Mouse (Mus musculus): ENCODE data around the gene Sh3d21. TPM values are rescaled to one million over a fixed set of nuclear protein-coding genes. Genes with fewer than 3 reads are reported as not detected.

The Sh3d21 gene
- 2.7 and 3.6 TPM in 2 replicates for polyA plus RNA-seq (2016; fragmentation: Nextera tagmentation; extraction: Ambion mirVana)

DNA sequence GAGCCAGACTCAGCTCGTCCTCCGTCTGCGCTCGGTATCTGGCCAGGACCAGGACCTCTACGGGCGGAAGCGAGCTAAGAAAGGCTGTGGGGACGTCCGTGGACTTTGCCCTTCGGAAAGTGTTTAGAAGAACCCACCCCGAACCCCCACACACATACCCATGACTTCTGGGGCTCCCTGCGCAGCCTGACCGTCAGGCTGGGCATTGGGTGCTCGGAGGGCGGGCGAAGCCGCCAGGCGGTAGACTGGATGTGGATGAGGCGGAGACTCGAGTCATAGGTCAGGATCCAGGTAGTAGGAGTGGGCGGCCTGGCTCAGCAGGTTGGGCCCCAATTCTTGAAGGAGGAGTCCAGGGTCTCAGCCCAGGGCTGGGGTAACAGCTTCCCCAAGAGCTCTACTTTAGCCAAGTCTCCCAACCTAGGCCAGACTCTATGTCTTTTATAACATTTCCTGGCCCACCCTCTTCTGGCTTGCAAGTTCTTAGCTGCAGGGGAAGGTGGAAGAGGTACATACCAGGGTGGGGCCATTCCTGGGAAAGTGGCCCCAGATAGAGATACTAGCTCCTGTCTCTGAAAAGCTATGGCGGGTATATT is at the start of gene Sh3d21:
Sh3d21 (minus strand) TSS at position 425 of the 593 bp plus-strand sequence.
- H3K4me2 ChIP-seq = peak within 1 kb of the TSS; percentile 99
- peak within 1 kb of the TSS; percentile 70 for H3K4me3 ChIP-seq
- H3K4me1 ChIP-seq (replicated peaks) = peaks cover 29% of the 10 kb centered on the region
- H3K36me3 ChIP-seq = peaks cover 35% of the 10 kb centered on the region
- H3K9ac ChIP-seq = peak within 1 kb of the TSS; percentile 91
- peak; percentile 37 for ATAC-seq (ENCODE audit: insufficient number of reproducible peaks, low FRiP score)
- H3K9me3 ChIP-seq (replicated peaks) = no peaks in the 10 kb centered on the region
- no peaks in the 10 kb centered on the region for H3K27me3 ChIP-seq (replicated peaks)
- 6% methylated on average over 22 of the region's 22 CpGs for WGBS
- H3K27ac ChIP-seq (ENCODE audit: poor library complexity, severe bottlenecking) = peak within 1 kb of the TSS; percentile 76

DNA sequence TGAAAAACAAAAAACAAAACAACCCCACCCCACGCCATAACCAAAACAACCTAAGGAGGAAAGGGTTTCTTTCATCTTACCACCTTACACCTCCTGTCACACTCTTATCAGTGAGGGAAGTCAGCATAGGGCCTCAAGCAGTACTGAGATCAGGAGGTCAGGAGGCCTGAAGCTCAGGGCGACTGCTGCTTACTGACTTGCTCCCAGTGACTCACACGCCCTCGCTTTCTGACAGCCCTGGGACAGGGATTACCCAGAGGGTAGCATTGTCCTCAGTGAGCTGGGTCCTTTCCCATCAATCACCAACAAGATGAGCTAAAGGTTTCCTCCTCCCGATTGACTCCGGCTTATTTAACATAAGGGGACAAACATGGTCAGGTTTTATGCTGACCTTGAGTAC is 43.8 kb upstream of the Sh3d21 start:
- no peak overlapping the region for H3K4me2 ChIP-seq
- H3K36me3 ChIP-seq = no peaks in the 10 kb centered on the region
- ATAC-seq (ENCODE audit: insufficient number of reproducible peaks, low FRiP score) = no peak
- no peak overlapping the region for H3K27ac ChIP-seq (ENCODE audit: poor library complexity, severe bottlenecking)
- H3K9ac ChIP-seq = no peak overlapping the region
- no peak overlapping the region for H3K4me3 ChIP-seq
- WGBS = 47% methylated on average over 6 of the region's 6 CpGs
- H3K27me3 ChIP-seq (replicated peaks) = no peaks in the 10 kb centered on the region
- H3K9me3 ChIP-seq (replicated peaks) = no peaks in the 10 kb centered on the region
- peaks cover 16% of the 10 kb centered on the region for H3K4me1 ChIP-seq (replicated peaks)

DNA sequence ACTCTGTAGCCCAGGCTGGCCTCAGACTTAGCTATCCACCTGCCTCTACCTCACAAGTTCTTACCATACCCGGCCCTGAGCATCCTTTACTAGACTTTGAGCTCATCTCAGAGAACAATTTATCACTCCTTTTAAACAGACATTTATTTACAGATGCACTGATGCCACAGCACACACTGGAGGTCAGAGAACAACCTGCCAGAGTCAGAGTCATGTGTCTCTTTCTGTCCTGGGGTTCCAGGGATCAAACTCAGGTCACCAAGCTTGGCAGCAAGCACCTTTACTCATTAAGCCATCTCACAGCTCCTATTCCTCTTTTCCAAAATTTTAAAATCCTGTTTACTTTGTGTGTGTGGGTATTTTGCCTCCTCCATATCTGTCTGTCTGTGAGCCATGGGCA is 42.1 kb upstream of the Sh3d21 start:
- Histone ChIP-seq H3K4me3 (no peak overlapping the region), H3K27me3 (replicated peaks) (no peaks in the 10 kb centered on the region), H3K9me3 (replicated peaks) (no peaks in the 10 kb centered on the region), H3K9ac (no peak overlapping the region), H3K4me2 (no peak overlapping the region), H3K36me3 (no peaks in the 10 kb centered on the region; the same call in 1 of the 2 replicates), H3K27ac (ENCODE audit: poor library complexity, severe bottlenecking) (no peak overlapping the region), H3K4me1 (replicated peaks) (peaks cover 23% of the 10 kb centered on the region)
- no peak for ATAC-seq (ENCODE audit: insufficient number of reproducible peaks, low FRiP score)
- 50% methylated on average over 1 of the region's 1 CpGs for WGBS

DNA sequence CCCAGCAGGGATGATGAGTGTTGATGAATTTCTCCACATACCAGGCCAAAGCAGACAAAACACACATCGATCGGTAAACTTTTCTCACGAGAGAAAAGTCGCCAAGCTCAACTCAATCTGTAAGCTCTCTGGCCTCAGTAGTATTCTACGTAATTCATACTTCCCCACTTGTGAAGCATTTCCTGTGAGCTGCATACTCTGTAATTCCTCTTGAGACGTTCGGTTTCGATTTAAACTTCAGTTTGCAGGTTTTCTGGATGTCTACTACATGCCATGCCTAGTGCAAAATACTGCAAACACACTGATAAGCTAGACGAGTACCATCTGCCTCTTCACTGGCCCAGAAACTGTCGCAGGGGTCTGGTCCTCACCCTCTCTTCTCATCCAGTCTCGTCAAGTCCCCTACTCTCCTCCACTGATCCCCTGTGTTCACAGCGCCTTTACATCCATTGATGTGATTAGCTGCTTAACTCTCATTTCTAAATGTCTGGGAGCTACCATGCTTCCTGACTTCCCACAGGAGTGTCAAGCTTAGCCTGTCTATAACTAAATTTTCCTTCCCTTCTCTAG is 41.5 kb upstream of the Sh3d21 start:
- H3K27ac ChIP-seq (ENCODE audit: poor library complexity, severe bottlenecking) = no peak overlapping the region
- no peak overlapping the region for H3K9ac ChIP-seq
- no peak overlapping the region for H3K4me2 ChIP-seq
- peaks cover 29% of the 10 kb centered on the region for H3K4me1 ChIP-seq (replicated peaks)
- WGBS = 69% methylated on average over 12 of the region's 12 CpGs
- H3K36me3 ChIP-seq = no peaks in the 10 kb centered on the region; the same call in 1 of the 2 replicates
- no peak for ATAC-seq (ENCODE audit: insufficient number of reproducible peaks, low FRiP score)
- H3K4me3 ChIP-seq = no peak overlapping the region
- H3K9me3 ChIP-seq (replicated peaks) = no peaks in the 10 kb centered on the region
- no peaks in the 10 kb centered on the region for H3K27me3 ChIP-seq (replicated peaks)

DNA sequence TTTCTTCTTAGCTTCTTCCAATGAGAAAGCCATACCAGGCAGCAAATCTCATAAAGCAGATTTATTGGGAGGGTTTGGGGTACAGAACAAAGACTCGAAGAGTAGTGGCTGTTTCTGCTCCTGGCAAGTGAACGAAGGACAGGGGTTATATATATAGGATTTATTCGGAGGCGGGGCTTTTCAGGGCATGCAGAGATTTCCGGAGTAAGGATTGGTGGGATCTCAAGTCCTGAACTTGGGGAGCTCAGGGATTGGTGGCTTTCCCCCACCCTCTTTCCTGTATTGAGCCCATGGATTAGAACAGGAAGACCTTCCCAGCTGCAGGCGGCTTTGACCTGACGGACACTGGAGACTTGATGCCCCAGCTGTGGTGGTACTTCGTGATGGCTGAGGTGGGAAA is 40.7 kb upstream of the Sh3d21 start:
- H3K36me3 ChIP-seq = peaks cover 3% of the 10 kb centered on the region; the same call in 1 of the 2 replicates
- no peak for ATAC-seq (ENCODE audit: insufficient number of reproducible peaks, low FRiP score)
- no peak overlapping the region for H3K4me3 ChIP-seq
- H3K9me3 ChIP-seq (replicated peaks) = no peaks in the 10 kb centered on the region
- H3K4me1 ChIP-seq (replicated peaks) = peaks cover 32% of the 10 kb centered on the region
- no peak overlapping the region for H3K4me2 ChIP-seq
- no peak overlapping the region for H3K9ac ChIP-seq
- 0 out of 2 replicates have a peak overlapping the region, but pooled peaks have one; percentile 87 for H3K27ac ChIP-seq (ENCODE audit: poor library complexity, severe bottlenecking)
- H3K27me3 ChIP-seq (replicated peaks) = no peaks in the 10 kb centered on the region
- WGBS = 83% methylated on average over 8 of the region's 8 CpGs

DNA sequence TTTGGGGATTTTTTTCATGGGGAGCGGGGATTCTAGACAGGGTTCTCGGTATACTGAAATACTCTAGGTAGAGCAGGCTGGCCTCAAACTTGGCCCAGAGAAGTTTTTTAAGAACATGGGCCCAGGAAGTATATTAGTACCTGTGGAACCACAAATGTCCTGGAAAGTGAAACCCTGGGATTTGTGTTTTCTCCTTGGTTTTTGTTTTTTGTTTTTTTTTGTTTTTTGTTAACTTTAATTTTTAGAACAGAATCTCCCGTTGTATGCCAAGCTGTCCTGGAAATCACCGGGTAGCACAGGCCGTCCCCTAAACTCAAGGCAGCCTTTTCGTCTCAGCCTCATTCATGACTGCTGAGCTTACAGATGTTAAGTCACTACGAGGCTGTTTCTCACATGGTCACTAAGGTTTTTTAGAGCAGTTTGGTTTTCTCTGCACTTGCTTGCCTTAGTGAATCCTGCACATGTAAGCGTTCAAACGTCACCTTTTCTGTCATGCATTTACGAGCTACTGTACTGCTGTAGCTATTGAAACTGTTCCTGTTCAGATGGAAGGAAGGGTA is 40.1 kb upstream of the Sh3d21 start:
- no peak for ATAC-seq (ENCODE audit: insufficient number of reproducible peaks, low FRiP score)
- Histone ChIP-seq H3K4me3 (peak overlapping the region; percentile 72), H3K9me3 (replicated peaks) (no peaks in the 10 kb centered on the region), H3K36me3 (peaks cover 3% of the 10 kb centered on the region; the same call in 1 of the 2 replicates), H3K27ac (ENCODE audit: poor library complexity, severe bottlenecking) (peak overlapping the region; percentile 87), H3K4me1 (replicated peaks) (peaks cover 36% of the 10 kb centered on the region), H3K27me3 (replicated peaks) (no peaks in the 10 kb centered on the region), H3K4me2 (peak overlapping the region; percentile 63), H3K9ac (peak overlapping the region; percentile 89)
- 78% methylated on average over 10 of the region's 10 CpGs for WGBS

DNA sequence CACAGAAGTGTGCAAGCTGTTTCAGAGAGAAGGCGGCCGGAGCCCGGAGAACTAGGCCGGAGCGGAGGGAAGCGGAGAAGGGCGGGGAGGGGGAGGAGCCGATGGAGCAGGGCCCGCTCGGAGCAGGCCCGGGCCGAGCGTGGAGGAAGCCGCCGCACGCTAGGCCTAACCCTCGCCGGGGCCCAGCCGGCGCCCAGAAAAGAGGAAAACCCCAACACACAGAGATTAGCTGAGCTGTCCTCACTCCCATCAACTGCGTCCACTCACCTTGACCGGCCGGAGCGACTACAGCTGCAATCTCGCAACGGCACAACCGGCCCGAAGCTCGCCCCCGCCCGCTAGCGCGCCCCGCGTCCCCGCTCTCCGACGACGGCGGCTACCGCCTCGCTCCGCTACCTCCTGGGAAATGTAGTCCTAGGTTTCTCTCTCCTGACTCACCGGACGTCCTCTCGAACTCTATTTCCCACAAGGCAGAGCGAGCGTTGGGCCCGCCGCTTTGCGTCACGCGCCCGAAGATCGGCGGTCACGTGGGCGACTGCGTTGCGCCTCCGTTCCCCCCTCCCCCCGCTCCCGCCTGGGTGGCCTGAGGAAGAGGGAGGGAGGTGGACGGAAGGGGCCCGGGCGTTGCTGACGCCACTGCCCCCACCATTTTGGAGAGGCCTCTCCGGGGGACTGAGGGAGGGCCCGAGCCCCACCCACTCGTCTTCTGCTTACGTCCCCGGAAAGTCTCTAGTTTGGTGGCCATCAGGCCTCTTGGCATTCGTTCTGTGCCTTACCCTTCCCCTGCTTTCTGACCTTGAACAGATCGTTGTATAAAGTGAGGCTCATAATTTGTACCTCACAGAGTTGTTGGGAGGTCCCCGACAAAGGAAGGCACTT is 39.3 kb upstream of the Sh3d21 start, which contains the start of gene Thrap3:
Thrap3 (minus strand) TSS at position 458 of the 879 bp plus-strand sequence.
- peak within 1 kb of the TSS; percentile 72 for H3K4me3 ChIP-seq
- peak within 1 kb of the TSS; percentile 79 for H3K4me2 ChIP-seq
- under 1% methylated on average over 75 of the region's 75 CpGs for WGBS
- peaks cover 43% of the 10 kb centered on the region for H3K4me1 ChIP-seq (replicated peaks)
- peaks cover 3% of the 10 kb centered on the region; the same call in 1 of the 2 replicates for H3K36me3 ChIP-seq
- H3K9ac ChIP-seq = peak within 1 kb of the TSS; percentile 89
- peak within 1 kb of the TSS; percentile 98 for H3K27ac ChIP-seq (ENCODE audit: poor library complexity, severe bottlenecking)
- peak; percentile 98 for ATAC-seq (ENCODE audit: insufficient number of reproducible peaks, low FRiP score)
- H3K27me3 ChIP-seq (replicated peaks) = no peaks in the 10 kb centered on the region
- H3K9me3 ChIP-seq (replicated peaks) = no peaks in the 10 kb centered on the region

DNA sequence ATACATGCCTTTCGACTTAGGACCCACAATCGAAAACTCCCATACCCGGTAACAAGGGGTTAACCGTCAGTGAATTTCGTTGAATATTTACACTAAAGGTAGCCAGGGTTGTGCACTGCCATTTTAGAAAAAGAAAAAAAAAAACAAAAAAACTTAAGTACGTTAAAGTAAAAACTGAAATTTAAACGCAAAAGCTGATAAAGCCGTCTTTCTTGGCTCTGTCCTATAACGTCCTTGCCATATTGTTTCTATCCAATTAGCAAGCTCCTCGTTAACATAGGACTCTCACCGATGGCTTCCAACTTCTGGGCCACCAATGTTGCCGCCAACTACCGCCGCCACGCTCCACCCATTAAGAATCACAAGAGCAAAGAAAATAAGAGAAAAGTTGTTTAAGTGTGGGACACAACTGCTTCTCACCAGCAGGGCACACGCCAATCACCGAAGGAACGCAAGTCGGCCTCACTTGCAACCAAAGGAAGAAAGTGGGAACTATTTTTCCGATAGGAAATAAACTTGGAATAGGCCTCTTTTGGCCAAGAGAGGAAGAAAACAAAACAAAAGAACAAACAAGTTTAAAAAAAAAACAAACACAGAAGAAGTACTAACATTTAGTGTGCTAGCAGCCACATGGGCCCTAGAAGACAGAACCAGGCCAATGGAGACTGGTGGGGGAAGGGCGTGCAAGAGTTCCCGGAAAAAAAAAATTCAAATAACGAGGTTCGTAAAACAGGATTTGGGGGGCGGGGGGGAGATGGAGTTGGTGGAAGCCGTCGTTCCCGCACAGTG is 38.4 kb upstream of the Sh3d21 start:
- under 1% methylated on average over 28 of the region's 28 CpGs for WGBS
- ATAC-seq (ENCODE audit: insufficient number of reproducible peaks, low FRiP score) = no peak
- Histone ChIP-seq H3K4me1 (replicated peaks) (peaks cover 48% of the 10 kb centered on the region), H3K4me3 (peak overlapping the region; percentile 72), H3K9ac (peak overlapping the region; percentile 89), H3K27me3 (replicated peaks) (no peaks in the 10 kb centered on the region), H3K27ac (ENCODE audit: poor library complexity, severe bottlenecking) (peak overlapping the region; percentile 98), H3K4me2 (peak overlapping the region; percentile 79), H3K36me3 (peaks cover 3% of the 10 kb centered on the region), H3K9me3 (replicated peaks) (no peaks in the 10 kb centered on the region)

DNA sequence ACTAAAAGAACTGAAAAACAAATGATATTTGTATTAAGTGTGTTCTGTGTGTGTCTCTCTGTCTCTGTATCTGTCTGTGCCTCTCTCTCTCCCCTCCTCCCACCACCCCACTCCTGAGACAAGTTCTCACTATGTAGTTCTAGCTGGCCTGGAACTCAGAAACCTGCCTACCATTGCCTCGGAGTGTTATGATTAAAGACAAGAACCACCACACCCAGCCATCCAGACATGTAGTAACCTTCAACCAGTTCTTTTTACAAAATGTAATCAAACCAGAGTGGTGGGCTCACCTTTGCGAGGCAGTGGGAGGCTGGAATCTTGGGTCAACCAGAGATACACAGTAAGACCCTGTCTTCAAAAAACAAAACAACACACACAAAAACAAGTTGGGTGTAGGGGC is 37.4 kb upstream of the Sh3d21 start:
- 30% methylated on average over 2 of the region's 2 CpGs for WGBS
- Histone ChIP-seq H3K9me3 (replicated peaks) (no peaks in the 10 kb centered on the region), H3K9ac (peak overlapping the region; percentile 89), H3K4me3 (peak overlapping the region; percentile 72), H3K4me1 (replicated peaks) (peaks cover 56% of the 10 kb centered on the region), H3K4me2 (peak overlapping the region; percentile 79), H3K27me3 (replicated peaks) (no peaks in the 10 kb centered on the region), H3K27ac (ENCODE audit: poor library complexity, severe bottlenecking) (peak overlapping the region; percentile 50), H3K36me3 (peaks cover 3% of the 10 kb centered on the region)
- no peak for ATAC-seq (ENCODE audit: insufficient number of reproducible peaks, low FRiP score)

DNA sequence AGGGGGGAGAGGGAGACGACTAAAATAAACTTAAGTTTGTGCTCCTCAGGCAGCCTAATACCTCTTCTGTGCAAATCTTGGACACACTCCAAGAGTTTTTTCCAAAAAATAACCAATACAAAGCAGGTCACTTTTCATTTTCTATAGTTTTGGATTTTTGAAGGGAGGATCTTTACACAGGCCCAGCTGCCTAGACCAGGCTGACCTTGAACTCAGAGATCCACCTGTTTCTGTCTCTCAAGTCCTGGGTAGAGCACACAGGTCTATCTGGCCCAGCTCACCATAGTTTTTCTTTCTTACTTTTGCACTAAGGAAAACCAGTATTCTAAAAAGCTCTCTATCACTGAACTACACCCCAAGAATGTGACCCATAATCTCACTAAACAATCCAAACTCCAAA is 36.7 kb upstream of the Sh3d21 start:
- Histone ChIP-seq H3K4me1 (replicated peaks) (peaks cover 56% of the 10 kb centered on the region), H3K36me3 (peaks cover 3% of the 10 kb centered on the region), H3K9ac (peak overlapping the region; percentile 51), H3K9me3 (replicated peaks) (no peaks in the 10 kb centered on the region), H3K27me3 (replicated peaks) (no peaks in the 10 kb centered on the region), H3K4me2 (peak overlapping the region; percentile 79), H3K4me3 (peak overlapping the region; percentile 72), H3K27ac (ENCODE audit: poor library complexity, severe bottlenecking) (no peak overlapping the region)
- WGBS = 46% methylated on average over 1 of the region's 1 CpGs
- no peak for ATAC-seq (ENCODE audit: insufficient number of reproducible peaks, low FRiP score)
